Mouse (Mus musculus) B cell, adult 62 days (primary cell): ENCODE results near the gene Ticrr. TPM values are rescaled to one million over a fixed set of nuclear protein-coding genes. Genes with fewer than 3 reads are reported as not detected.

Experiments used
- total RNA-seq: library from RNA; stranded (reverse); gene quantifications from 4 replicates; pipeline ENCODE4 v1.2.4, GENCODE M21; 2023

Ticrr gene
- 1.6 to 3.3 TPM (median 2.5 TPM) in 4 replicates for total RNA-seq

DNA sequence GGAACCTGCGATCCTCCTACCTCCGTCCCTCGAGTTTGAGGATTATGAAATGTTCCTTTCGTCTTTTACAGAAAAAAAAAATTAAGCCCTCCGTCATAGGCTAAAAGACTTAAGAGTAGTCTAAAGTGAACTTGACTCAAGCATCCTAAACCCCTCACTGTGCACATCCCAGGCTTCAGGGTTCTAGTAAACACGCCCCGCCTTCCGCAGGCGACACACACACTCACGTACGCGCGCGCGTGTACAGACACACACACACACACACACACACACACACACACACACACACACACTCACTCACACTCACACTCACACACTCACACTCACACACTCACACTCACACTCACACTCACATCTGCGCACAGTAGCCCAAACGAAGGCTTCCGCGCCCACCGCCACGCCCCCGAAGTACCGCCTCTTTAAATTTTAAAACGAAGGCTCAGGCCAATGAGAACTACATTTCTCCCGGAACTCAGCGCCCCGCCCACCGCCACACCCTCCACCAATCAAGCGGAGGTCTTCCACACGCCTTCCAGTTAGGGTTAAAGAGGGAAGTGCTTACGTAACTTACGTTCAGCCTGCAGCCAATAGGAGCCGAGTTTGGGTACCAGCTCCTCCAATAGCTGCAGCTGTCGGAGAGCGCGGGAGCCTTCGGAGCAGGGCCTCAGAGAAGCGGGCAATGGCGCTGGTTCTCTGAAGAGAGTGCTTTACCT, at the start of gene Ticrr:
Ticrr (plus strand) TSS at position 619 of the 713 bp plus-strand sequence.

DNA sequence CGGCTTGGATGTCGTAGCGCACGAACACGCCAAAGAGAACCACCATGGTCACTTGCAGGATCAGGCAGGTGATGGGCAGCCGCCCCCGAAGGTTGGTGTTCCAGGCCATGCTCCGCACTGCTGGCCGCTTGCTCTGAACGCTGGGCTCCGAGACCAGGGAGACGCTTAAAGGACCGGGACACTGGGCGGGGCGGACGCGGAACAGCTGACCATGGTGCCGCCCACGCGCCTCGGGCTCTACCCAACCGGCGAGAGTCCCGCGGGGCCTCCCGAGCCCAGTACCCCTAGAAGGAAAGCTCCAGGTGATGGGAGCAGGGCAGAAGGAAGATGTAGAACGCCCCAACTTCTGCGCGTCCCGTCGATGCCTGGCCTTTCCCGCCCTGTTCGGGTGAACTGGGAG, 42.6 kb upstream of the Ticrr start, which contains the start of gene Rhcg:
Rhcg (minus strand) TSS at position 240 of the 400 bp plus-strand sequence.

DNA sequence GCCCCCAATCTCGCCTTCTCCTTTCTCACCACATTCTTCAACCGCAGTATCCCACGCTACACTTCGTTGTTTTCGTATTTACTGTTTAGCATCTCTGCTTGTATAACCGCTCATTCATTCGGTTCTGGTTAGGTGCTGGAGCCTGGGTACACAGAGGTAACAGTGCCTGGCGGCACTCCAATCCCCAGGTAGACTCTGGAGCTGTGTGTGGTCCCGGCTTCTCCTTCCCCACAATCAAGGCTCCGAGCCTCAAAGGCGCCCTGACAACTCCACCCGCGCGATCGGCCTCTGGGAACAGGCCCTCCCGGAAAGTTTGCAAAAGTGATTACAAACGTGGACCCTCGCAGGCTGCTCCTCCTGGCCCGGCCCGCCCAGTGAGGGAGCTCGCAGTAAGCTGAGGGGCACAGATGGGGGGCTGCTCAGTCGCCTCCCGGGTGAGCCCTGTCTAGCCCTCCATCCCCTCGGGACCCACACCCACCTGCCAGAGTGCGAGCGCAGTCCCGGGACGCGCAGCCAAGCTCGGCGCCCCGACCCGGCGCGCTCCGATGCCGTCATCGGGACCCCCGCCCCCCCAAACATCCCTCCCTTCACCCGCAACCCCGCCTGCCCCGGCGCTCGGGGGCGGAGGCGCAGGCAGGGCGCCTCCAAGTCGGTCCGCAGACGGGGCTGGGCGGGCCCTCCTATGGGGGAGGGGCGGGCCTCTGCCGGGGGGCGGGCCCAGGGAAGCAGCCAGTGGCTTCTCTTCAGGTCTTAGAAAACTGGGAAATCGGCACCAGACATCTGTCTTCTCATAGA, 55.4 kb downstream of the Ticrr start, which contains the start of gene Kif7:
Kif7 (minus strand) TSS at position 534 of the 795 bp plus-strand sequence.

DNA sequence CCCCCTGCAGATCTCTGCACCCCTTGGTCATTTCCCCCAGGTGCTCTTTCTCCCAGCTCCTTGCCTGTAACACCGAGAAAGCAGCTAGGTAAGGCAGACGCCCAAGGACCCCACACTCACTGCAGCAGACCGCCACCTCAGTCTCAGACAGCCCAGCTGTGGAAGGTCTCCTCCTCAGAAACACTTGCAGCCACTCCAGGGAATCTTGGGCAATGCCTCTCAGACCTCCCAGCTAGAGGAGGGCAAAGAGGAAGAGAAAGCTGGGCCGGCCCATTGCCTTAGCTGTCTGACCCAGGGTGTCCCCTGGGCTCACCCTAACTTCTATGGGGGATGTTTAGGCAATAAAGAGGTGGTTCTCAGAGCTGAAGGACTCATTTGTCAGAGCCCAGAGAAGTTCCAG, 72.6 kb downstream of the Ticrr start, which contains the start of gene Plin1:
Plin1 (minus strand) TSS at position 282 of the 400 bp plus-strand sequence.

DNA sequence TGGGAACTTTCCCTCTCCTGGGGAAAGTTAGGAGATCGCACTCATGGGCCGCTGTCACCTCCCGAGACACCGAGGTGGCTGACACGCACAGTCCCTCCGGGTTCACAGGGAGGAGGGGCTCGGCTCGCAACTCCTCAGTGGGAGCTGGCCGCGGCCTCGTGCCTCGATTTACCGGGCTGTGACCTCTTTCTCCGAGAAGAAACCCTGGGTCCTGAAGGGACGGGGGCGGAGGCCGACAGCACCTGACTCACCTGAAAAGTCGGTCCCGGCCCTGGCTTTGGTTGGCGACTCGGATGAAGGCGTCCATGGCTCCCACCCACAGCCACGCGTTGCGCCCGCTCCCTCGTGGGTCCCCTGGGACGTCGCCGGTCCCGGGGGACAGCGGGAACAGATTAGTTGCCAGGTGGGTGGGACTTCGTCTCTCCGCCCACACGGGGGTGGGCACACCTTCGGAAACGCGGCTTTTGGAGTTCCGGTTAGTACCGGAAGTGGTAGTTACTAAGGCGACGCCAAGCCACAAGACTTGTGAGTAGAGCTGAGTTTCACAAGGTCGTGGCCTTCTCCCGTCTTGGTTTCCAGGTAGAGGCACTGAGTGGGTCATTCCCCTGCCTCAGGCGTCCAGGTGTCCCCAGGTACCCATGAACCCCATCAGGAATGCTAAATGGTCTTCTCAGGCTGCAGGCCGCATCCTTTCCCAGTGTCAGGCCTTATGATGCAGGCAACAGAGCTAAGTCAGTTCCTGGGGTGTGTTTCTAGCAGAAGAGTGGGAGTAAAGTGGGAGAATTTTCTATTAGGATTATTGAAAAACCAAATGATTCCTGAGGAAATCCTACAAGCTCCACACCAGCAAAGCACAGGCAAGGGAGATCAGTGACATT, 82.9 kb downstream of the Ticrr start, which contains the start of the genes Pex11a and Wdr93:
Pex11a (minus strand) TSS at position 473 of the 878 bp plus-strand sequence.
Wdr93 (plus strand) TSS at position 505 of the 878 bp plus-strand sequence.

Other genes starting within 250 kb of the Ticrr start
- gene Polg, start 193.8 kb upstream of the Ticrr start, total RNA-seq, result 161 to 172 TPM (median 167 TPM) in 4 replicates
- gene Rhcg, start 42.5 kb upstream of the Ticrr start, total RNA-seq, result not detected in 4 replicates
- 0.18 to 0.24 TPM in 2 of 4 replicates, not detected in the others for gene Kif7, start 55.5 kb downstream of the Ticrr start, total RNA-seq
- gene Plin1, start 72.7 kb downstream of the Ticrr start, total RNA-seq, result not detected in 4 replicates
- gene Pex11a, start 82.9 kb downstream of the Ticrr start, total RNA-seq, result 0.41 to 1.2 TPM (median 0.79 TPM) in 4 replicates
- gene Wdr93, start 83.0 kb downstream of the Ticrr start, total RNA-seq, result not detected in 4 replicates
- gene Mesp1, start 133.6 kb downstream of the Ticrr start, total RNA-seq, result not detected in 4 replicates
- gene Mesp2, start 150.5 kb downstream of the Ticrr start, total RNA-seq, result 0.29 TPM in 1 of 4 replicates, not detected in the others
- 0.38 to 1.4 TPM (median 0.72 TPM) in 4 replicates for gene Anpep, start 200.9 kb downstream of the Ticrr start, total RNA-seq